Mouse (Mus musculus): ENCODE data around the gene Rab17. TPM values are rescaled to one million over a fixed set of nuclear protein-coding genes. Genes with fewer than 3 reads are reported as not detected.

Rab17 gene
- polyA plus RNA-seq (2015; fragmentation: Nextera tagmentation; extraction: Ambion mirVana): 2.4 and 2.5 TPM in 2 replicates

DNA sequence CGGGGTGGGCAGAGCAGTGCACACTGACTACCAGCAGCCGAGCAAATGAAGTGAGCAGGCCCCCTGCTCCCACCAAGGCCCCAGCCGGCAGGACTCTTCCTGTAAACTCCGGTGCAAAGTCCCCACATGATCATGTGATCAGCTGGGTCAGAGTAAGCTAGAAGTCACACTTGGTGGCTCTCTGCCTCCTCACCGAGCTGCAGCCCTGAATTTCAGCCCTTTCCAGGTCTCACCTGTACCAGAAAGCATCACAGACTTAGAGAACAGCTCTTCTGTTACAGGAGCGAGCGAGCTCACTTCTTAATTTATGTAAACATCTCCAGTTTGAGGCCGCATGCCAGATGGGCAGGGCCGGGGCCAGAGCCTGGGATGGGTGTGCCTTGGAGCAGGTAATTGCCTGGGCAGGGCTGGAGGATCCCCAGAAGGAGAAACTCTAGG lies at the start of gene Rab17:
TSS of gene Rab17 (minus strand) at position 315 of the 438 bp plus-strand sequence.
- Histone ChIP-seq H3K4me2 (peak within 1 kb of the TSS; percentile 20; the same call in 1 of the 2 replicates), H3K36me3 (no peaks in the 10 kb centered on the region), H3K4me3 (no peak within 1 kb of the TSS), H3K9ac (no peak within 1 kb of the TSS), H3K27ac (no peak within 1 kb of the TSS), H3K9me3 (no peaks in the 10 kb centered on the region), H3K27me3 (0 out of 2 replicates have a peak, but pooled peaks cover 4% of the 10 kb centered on the region), H3K4me1 (peaks cover 28% of the 10 kb centered on the region)
- 11% methylated on average over 9 of the region's 9 CpGs for WGBS
- no peak for ATAC-seq (ENCODE audit: insufficient number of reproducible peaks, low FRiP score, low TSS enrichment, low read depth)

GRCm38 (mm10) chr1:91017111-91017758 lies 47.8 kb upstream of the Rab17 start:
- Histone ChIP-seq H3K27ac (peak overlapping the region; percentile 48), H3K27me3 (no peaks in the 10 kb centered on the region), H3K36me3 (no peaks in the 10 kb centered on the region), H3K4me1 (peaks cover 34% of the 10 kb centered on the region), H3K9ac (no peak overlapping the region), H3K4me3 (0 out of 2 replicates have a peak overlapping the region, but pooled peaks have one; percentile 9), H3K9me3 (no peaks in the 10 kb centered on the region), H3K4me2 (peak overlapping the region; percentile 26; the same call in 1 of the 2 replicates)
- WGBS: 21% methylated on average over 20 of the region's 20 CpGs
- ATAC-seq (ENCODE audit: insufficient number of reproducible peaks, low FRiP score, low TSS enrichment, low read depth): peak; percentile 45; the same call in 1 of the 2 replicates

DNA sequence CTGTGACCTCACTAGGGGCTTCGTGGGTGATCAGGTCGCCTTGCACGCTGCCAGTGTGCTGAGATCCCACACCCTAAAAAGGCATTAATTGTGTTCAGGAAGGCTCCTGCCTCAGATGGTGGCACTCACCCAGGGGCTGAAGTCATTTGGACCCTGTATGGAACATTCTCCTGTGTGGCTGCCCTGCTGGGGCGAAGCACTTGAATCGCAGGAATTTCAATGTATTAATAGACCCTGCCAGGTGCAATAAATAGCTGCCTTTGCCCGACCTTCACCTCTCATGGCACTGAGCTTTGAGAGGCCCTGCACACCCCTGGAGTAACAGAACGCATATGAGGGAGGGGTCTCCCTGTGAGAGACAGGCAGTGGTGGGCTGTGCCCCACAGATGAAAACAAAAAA lies 46.1 kb upstream of the Rab17 start:
- Histone ChIP-seq H3K4me1 (peaks cover 35% of the 10 kb centered on the region), H3K27me3 (no peaks in the 10 kb centered on the region), H3K27ac (0 out of 2 replicates have a peak overlapping the region, but pooled peaks have one; percentile 22), H3K4me3 (no peak overlapping the region), H3K36me3 (no peaks in the 10 kb centered on the region), H3K4me2 (no peak overlapping the region), H3K9me3 (no peaks in the 10 kb centered on the region), H3K9ac (no peak overlapping the region)
- 50% methylated on average over 7 of the region's 7 CpGs for WGBS
- no peak for ATAC-seq (ENCODE audit: insufficient number of reproducible peaks, low FRiP score, low TSS enrichment, low read depth)

DNA sequence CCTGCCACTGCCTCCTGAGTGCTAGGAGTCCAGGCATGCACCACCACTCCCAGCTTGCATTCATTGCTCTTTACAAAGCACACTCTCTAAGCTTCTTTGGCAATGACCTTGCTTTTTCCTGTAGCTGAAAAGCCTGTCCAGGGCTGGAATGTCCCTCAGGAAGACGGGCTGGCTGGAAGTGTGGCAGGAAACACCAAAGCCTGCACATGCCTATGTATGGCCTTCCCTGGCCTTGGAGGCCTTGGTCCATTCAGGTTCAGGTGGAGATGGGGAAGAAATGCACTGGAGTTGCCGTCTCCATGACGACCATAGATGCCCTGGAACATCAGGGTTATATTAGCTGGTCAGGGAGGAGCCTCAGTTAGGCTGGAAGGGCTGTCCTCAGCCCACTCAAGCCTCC lies 44.3 kb upstream of the Rab17 start:
- Histone ChIP-seq H3K4me2 (no peak overlapping the region), H3K36me3 (no peaks in the 10 kb centered on the region), H3K27me3 (no peaks in the 10 kb centered on the region), H3K27ac (no peak overlapping the region), H3K4me1 (peaks cover 42% of the 10 kb centered on the region), H3K4me3 (no peak overlapping the region), H3K9ac (no peak overlapping the region), H3K9me3 (no peaks in the 10 kb centered on the region)
- 61% methylated on average over 3 of the region's 3 CpGs for WGBS
- ATAC-seq (ENCODE audit: insufficient number of reproducible peaks, low FRiP score, low TSS enrichment, low read depth): no peak

GRCm38 (mm10) chr1:91011336-91011735 lies 41.9 kb upstream of the Rab17 start:
- H3K9ac ChIP-seq: no peak overlapping the region
- H3K4me3 ChIP-seq: no peak overlapping the region
- no peak overlapping the region for H3K27ac ChIP-seq
- no peak for ATAC-seq (ENCODE audit: insufficient number of reproducible peaks, low FRiP score, low TSS enrichment, low read depth)
- WGBS: 87% methylated on average over 3 of the region's 3 CpGs
- no peaks in the 10 kb centered on the region for H3K36me3 ChIP-seq
- H3K4me2 ChIP-seq: no peak overlapping the region
- no peaks in the 10 kb centered on the region for H3K9me3 ChIP-seq
- no peaks in the 10 kb centered on the region for H3K27me3 ChIP-seq
- peaks cover 38% of the 10 kb centered on the region for H3K4me1 ChIP-seq

GRCm38 (mm10) chr1:91010716-91011115 lies 41.3 kb upstream of the Rab17 start:
- 73% methylated on average over 2 of the region's 2 CpGs for WGBS
- Histone ChIP-seq H3K4me1 (peaks cover 37% of the 10 kb centered on the region), H3K9ac (no peak overlapping the region)

DNA sequence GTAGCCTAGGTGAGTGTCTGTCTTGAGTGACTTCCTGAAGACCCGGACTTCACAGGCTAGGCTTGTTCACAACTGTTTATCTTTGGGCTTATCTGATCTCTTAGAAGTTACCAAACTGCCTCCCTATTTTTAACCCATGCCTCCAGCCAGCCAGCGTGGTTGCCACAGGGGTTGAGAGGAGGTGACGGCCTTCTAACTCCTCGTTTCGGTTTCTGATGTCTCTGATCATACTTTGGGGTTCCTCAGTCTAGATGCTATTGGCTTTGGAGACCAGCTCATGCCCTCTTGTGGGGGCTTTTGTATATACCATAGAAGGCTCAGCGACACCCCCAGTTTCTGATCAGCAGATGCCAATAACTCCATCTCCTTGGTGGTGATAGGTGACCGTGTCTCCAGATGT lies 40.8 kb upstream of the Rab17 start:
- H3K4me2 ChIP-seq: no peak overlapping the region
- no peak overlapping the region for H3K4me3 ChIP-seq
- peaks cover 32% of the 10 kb centered on the region for H3K4me1 ChIP-seq
- no peak overlapping the region for H3K9ac ChIP-seq
- no peak overlapping the region for H3K27ac ChIP-seq
- no peak for ATAC-seq (ENCODE audit: insufficient number of reproducible peaks, low FRiP score, low TSS enrichment, low read depth)
- WGBS: 69% methylated on average over 7 of the region's 7 CpGs
- H3K27me3 ChIP-seq: no peaks in the 10 kb centered on the region
- H3K36me3 ChIP-seq: no peaks in the 10 kb centered on the region
- no peaks in the 10 kb centered on the region for H3K9me3 ChIP-seq

More at GRCm38 (mm10) chr1:91010716-91011115, 41.3 kb upstream of the Rab17 start:
- no peak overlapping the region for H3K27ac ChIP-seq
- no peak overlapping the region for H3K4me3 ChIP-seq
- H3K36me3 ChIP-seq: no peaks in the 10 kb centered on the region
- ATAC-seq (ENCODE audit: insufficient number of reproducible peaks, low FRiP score, low TSS enrichment, low read depth): no peak
- no peak overlapping the region for H3K4me2 ChIP-seq
- H3K27me3 ChIP-seq: no peaks in the 10 kb centered on the region
- H3K9me3 ChIP-seq: no peaks in the 10 kb centered on the region

- no peak overlapping the region for H3K4me3 ChIP-seq
- no peak for ATAC-seq (ENCODE audit: insufficient number of reproducible peaks, low FRiP score, low TSS enrichment, low read depth)
- WGBS: 78% methylated on average over 6 of the region's 6 CpGs
- H3K4me2 ChIP-seq: no peak overlapping the region
- no peaks in the 10 kb centered on the region for H3K9me3 ChIP-seq
- H3K27ac ChIP-seq: no peak overlapping the region
- no peaks in the 10 kb centered on the region for H3K36me3 ChIP-seq
- H3K9ac ChIP-seq: no peak overlapping the region
- H3K27me3 ChIP-seq: no peaks in the 10 kb centered on the region
- H3K4me1 ChIP-seq: peaks cover 26% of the 10 kb centered on the region
Measured at GRCm38 (mm10) chr1:91009266-91009665, 39.8 kb upstream of the Rab17 start.

- ATAC-seq (ENCODE audit: insufficient number of reproducible peaks, low FRiP score, low TSS enrichment, low read depth): no peak
- Histone ChIP-seq H3K27ac (no peak overlapping the region), H3K27me3 (no peaks in the 10 kb centered on the region), H3K9me3 (no peaks in the 10 kb centered on the region), H3K4me1 (peaks cover 21% of the 10 kb centered on the region), H3K9ac (no peak overlapping the region), H3K36me3 (no peaks in the 10 kb centered on the region), H3K4me3 (no peak overlapping the region), H3K4me2 (no peak overlapping the region)
- WGBS: 82% methylated on average over 9 of the region's 9 CpGs
Measured at GRCm38 (mm10) chr1:91008746-91009145, 39.3 kb upstream of the Rab17 start.

DNA sequence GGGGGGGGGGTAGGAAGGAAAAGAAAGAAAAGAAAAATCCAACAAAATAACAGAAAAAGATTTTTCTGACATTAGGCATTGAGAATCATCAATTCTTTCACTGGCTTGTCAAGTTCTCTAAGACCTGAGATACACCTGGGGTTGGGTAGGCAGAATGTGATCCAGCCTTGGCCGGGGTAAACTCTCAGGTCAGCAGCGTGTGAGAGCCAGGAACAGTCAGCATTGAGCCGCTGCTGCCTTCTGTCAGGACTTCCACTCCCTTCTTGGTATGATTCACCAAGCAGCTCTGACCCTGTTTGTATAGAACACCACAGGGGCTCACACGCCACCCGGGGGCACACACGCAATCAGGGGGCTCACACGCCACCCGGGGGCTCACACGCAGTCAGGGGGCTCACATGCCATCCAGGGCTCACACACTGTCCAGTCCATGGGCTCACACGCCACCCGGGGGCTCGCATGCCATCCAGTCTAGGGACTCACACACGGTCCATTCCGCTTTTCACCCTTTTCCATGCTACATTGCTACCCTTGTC lies 38.8 kb upstream of the Rab17 start:
- no peaks in the 10 kb centered on the region for H3K36me3 ChIP-seq
- H3K4me2 ChIP-seq: no peak overlapping the region
- H3K27me3 ChIP-seq: no peaks in the 10 kb centered on the region
- WGBS: 95% methylated on average over 14 of the region's 14 CpGs
- H3K9me3 ChIP-seq: no peaks in the 10 kb centered on the region
- H3K4me1 ChIP-seq: peaks cover 20% of the 10 kb centered on the region; the same call in 1 of the 2 replicates
- H3K9ac ChIP-seq: no peak overlapping the region
- H3K27ac ChIP-seq: no peak overlapping the region
- no peak for ATAC-seq (ENCODE audit: insufficient number of reproducible peaks, low FRiP score, low TSS enrichment, low read depth)
- H3K4me3 ChIP-seq: no peak overlapping the region

DNA sequence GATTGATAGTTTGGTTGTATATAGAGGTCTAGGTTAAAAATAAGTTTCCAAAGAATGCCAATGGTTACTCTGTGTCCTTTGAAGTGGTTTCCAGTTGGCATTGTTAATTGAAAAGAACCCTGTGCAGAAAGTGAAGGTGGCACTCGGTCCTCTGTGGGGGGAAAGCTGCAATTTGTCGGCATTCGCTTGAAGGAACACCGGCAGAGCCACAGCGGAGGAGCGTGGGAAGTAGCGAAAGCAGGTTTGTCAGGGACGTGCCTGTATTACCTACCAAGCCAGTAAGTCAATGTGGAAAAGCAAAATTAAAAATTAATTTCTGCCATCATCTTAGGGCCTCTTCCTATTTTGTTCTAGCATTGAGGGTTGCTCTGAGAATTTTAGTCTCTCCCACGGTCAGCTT lies 37.2 kb upstream of the Rab17 start:
- no peak overlapping the region for H3K27ac ChIP-seq
- no peak for ATAC-seq (ENCODE audit: insufficient number of reproducible peaks, low FRiP score, low TSS enrichment, low read depth)
- H3K9me3 ChIP-seq: no peaks in the 10 kb centered on the region
- no peaks in the 10 kb centered on the region for H3K27me3 ChIP-seq
- H3K9ac ChIP-seq: no peak overlapping the region
- 83% methylated on average over 9 of the region's 9 CpGs for WGBS
- H3K4me2 ChIP-seq: no peak overlapping the region
- no peak overlapping the region for H3K4me3 ChIP-seq
- H3K36me3 ChIP-seq: no peaks in the 10 kb centered on the region
- peaks cover 12% of the 10 kb centered on the region; the same call in 1 of the 2 replicates for H3K4me1 ChIP-seq

DNA sequence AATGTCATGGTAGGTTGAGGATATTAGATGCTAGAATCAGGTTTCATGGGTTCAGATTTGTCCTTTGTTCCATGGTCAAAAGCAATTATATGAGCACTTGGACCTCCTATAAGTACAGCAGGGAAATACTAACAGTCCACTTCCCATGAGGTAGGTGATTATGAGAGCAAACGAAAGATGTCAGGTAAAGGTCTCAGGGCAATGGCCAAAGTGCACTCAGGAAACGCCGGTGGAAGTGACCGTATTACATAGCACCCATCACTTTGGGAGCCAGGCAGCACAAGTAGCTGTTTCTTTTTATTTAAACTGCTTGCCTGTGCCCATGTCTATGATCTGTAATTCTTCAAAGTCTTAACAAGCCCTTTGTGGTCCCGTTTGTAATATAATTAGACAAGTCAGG lies 36.6 kb upstream of the Rab17 start:
- Histone ChIP-seq H3K36me3 (no peaks in the 10 kb centered on the region), H3K9me3 (no peaks in the 10 kb centered on the region), H3K27me3 (no peaks in the 10 kb centered on the region), H3K9ac (no peak overlapping the region), H3K27ac (no peak overlapping the region), H3K4me3 (no peak overlapping the region), H3K4me1 (peaks cover 12% of the 10 kb centered on the region; the same call in 1 of the 2 replicates), H3K4me2 (no peak overlapping the region)
- 73% methylated on average over 5 of the region's 5 CpGs for WGBS
- ATAC-seq (ENCODE audit: insufficient number of reproducible peaks, low FRiP score, low TSS enrichment, low read depth): no peak
